Mouse (Mus musculus) MEL (cell line): Measurements from ENCODE around the gene Tcf12. TPM values are rescaled to one million over a fixed set of nuclear protein-coding genes. Genes with fewer than 3 reads are reported as not detected.

ENCODE experiments used
- DNase-seq: peaks from one replicate; pipeline ENCODE4 v3.0.0; 2011; ENCODE audit warnings: low read depth, low spot score
- H3K27ac ChIP-seq: 2 replicates; pipeline ENCODE4 v1.5.1; 2012; ENCODE audit warnings: low read depth, mild to moderate bottlenecking, control low read depth, low read length, moderate library complexity; ENCODE audit not compliant: control insufficient read depth
- H3K27me3 ChIP-seq, 2 experiments: fragments of 150-350 bp in 1 of 2; sonication (generic) in 1 of 2; 2 replicates each; pipeline ENCODE4 v1.6.1; 2012; ENCODE audit warnings: low read length in 2 of 2, mild to moderate bottlenecking in 2 of 2, improper control_type of control experiment in 1 of 2, moderate library complexity in 1 of 2; ENCODE audit not compliant: insufficient read depth in 2 of 2, control insufficient read depth in 1 of 2
- H3K36me3 ChIP-seq, 2 experiments: 2 replicates each; pipeline ENCODE4 v1.6.1; 2012 to 2014; ENCODE audit warnings: low read length in 2 of 2, improper control_type of control experiment in 1 of 2, inconsistent platforms in 1 of 2, mild to moderate bottlenecking in 1 of 2; ENCODE audit not compliant: insufficient read depth in 2 of 2, control insufficient read depth in 1 of 2
- H3K4me1 ChIP-seq, 2 experiments: fragments of 150-350 bp in 1 of 2; sonication (generic) in 1 of 2; 2 replicates each; pipeline ENCODE4 v1.6.1; 2012; ENCODE audit warnings: low read length in 2 of 2, improper control_type of control experiment in 1 of 2, mild to moderate bottlenecking in 1 of 2; ENCODE audit not compliant: insufficient read depth in 2 of 2, control insufficient read depth in 1 of 2
- H3K4me3 ChIP-seq, 2 experiments: fragments of 150-350 bp in 1 of 2; sonication (generic) in 1 of 2; 2 replicates each; pipeline ENCODE4 v1.5.1; 2012; ENCODE audit warnings: low read depth in 2 of 2, low read length in 2 of 2, mild to moderate bottlenecking in 2 of 2, moderate library complexity in 2 of 2, control low read depth in 1 of 2, improper control_type of control experiment in 1 of 2; ENCODE audit not compliant: control insufficient read depth in 1 of 2, insufficient read depth in 1 of 2
- H3K79me2 ChIP-seq: 2 replicates; pipeline ENCODE4 v1.6.1; 2012; ENCODE audit warnings: mild to moderate bottlenecking, low read length, moderate library complexity; ENCODE audit not compliant: control insufficient read depth, poor library complexity, insufficient read depth
- H3K9ac ChIP-seq: 2 replicates; pipeline ENCODE4 v1.6.1; 2012; ENCODE audit warnings: low read depth, mild to moderate bottlenecking, control low read depth, low read length, moderate library complexity; ENCODE audit not compliant: control insufficient read depth, poor library complexity, severe bottlenecking
- H3K9me3 ChIP-seq: fragments of 150-350 bp; sonication (generic); replicated peaks from 2 replicates; pipeline ENCODE4 v1.6.1; 2012; ENCODE audit warnings: mild to moderate bottlenecking, low read length, improper control_type of control experiment, moderate library complexity; ENCODE audit not compliant: insufficient read depth
- BHLHE40 ChIP-seq: IDR thresholded peaks from 2 replicates; pipeline ENCODE4 v1.6.1; 2012; ENCODE audit warnings: low read depth, mild to moderate bottlenecking, inconsistent platforms, low read length, improper control_type of control experiment, borderline replicate concordance
- CHD1 ChIP-seq: IDR thresholded peaks from 2 replicates; pipeline ENCODE4 v1.6.1; 2012; ENCODE audit warnings: low read depth, mild to moderate bottlenecking, inconsistent platforms, low read length, improper control_type of control experiment
- CHD2 ChIP-seq: IDR thresholded peaks from 2 replicates; pipeline ENCODE4 v1.6.1; 2011; ENCODE audit warnings: low read length, improper control_type of control experiment
- CTCF ChIP-seq, 3 experiments: IDR thresholded peaks in 2 of 3; conservative IDR thresholded peaks in 1 of 3; 2 replicates each; pipeline ENCODE4 v1.5.1; 2011 to 2012; ENCODE audit warnings: low read length in 3 of 3, low read depth in 2 of 3, mild to moderate bottlenecking in 2 of 3, improper control_type of control experiment in 1 of 3, inconsistent platforms in 1 of 3, mixed read lengths in 1 of 3, moderate library complexity in 1 of 3; ENCODE audit not compliant: control insufficient read depth in 1 of 3, insufficient read depth in 1 of 3, poor library complexity in 1 of 3, severe bottlenecking in 1 of 3
- E2F4 ChIP-seq: IDR thresholded peaks from 2 replicates; pipeline ENCODE4 v1.6.1; 2011; ENCODE audit warnings: low read depth, low read length, improper control_type of control experiment, borderline replicate concordance
- ELF1 ChIP-seq: IDR thresholded peaks from 2 replicates; pipeline ENCODE4 v1.6.1; 2014; ENCODE audit warnings: low read depth, mild to moderate bottlenecking, inconsistent platforms, low read length, improper control_type of control experiment, moderate library complexity
- EP300 ChIP-seq, 2 experiments: IDR thresholded peaks; 2 replicates each; pipeline ENCODE4 v1.6.1; 2011; ENCODE audit warnings: improper control_type of control experiment in 2 of 2, low read length in 2 of 2, low read depth in 1 of 2, mild to moderate bottlenecking in 1 of 2
- ETS1 ChIP-seq: IDR thresholded peaks from 2 replicates; pipeline ENCODE4 v1.6.1; 2012; ENCODE audit warnings: low read depth, mild to moderate bottlenecking, inconsistent platforms, low read length, improper control_type of control experiment, moderate library complexity
- GABPA ChIP-seq: IDR thresholded peaks from 2 replicates; pipeline ENCODE4 v1.6.1; 2012; ENCODE audit warnings: low read depth, mild to moderate bottlenecking, inconsistent platforms, low read length, improper control_type of control experiment, moderate library complexity
- GATA1 ChIP-seq: IDR thresholded peaks from 2 replicates; pipeline ENCODE4 v1.6.1; 2011; ENCODE audit warnings: low read depth, low read length, improper control_type of control experiment
- HCFC1 ChIP-seq: IDR thresholded peaks from 2 replicates; pipeline ENCODE4 v1.6.1; 2012; ENCODE audit warnings: low read depth, mild to moderate bottlenecking, inconsistent platforms, low read length, improper control_type of control experiment, moderate library complexity
- JUND ChIP-seq: IDR thresholded peaks from 2 replicates; pipeline ENCODE4 v1.6.1; 2011; ENCODE audit warnings: low read depth, mild to moderate bottlenecking, improper control_type of control experiment, low read length
- KAT2A ChIP-seq: conservative IDR thresholded peaks from 2 replicates; pipeline ENCODE4 v1.6.1; 2012; ENCODE audit warnings: low read depth, low read length, improper control_type of control experiment, inconsistent platforms
- MAFK ChIP-seq: IDR thresholded peaks from 2 replicates; pipeline ENCODE4 v1.6.1; 2011; ENCODE audit warnings: low read depth, mild to moderate bottlenecking, low read length, improper control_type of control experiment, borderline replicate concordance
- MAX ChIP-seq: IDR thresholded peaks from 2 replicates; pipeline ENCODE4 v1.6.1; 2011; ENCODE audit warnings: low read length, improper control_type of control experiment
- MAZ ChIP-seq: IDR thresholded peaks from 2 replicates; pipeline ENCODE4 v1.6.1; 2012; ENCODE audit warnings: low read depth, mild to moderate bottlenecking, inconsistent platforms, low read length, improper control_type of control experiment
- MEF2A ChIP-seq: IDR thresholded peaks from 2 replicates; pipeline ENCODE4 v1.6.1; 2014; ENCODE audit warnings: low read depth, mild to moderate bottlenecking, inconsistent platforms, low read length, improper control_type of control experiment; ENCODE audit not compliant: poor library complexity, insufficient replicate concordance, severe bottlenecking; ENCODE audit errors: extremely low read depth
- MXI1 ChIP-seq: IDR thresholded peaks from 2 replicates; pipeline ENCODE4 v1.6.1; 2011; ENCODE audit warnings: mild to moderate bottlenecking, low read depth, low read length, improper control_type of control experiment
- MYB ChIP-seq: IDR thresholded peaks from 2 replicates; pipeline ENCODE4 v1.6.1; 2011; ENCODE audit warnings: mild to moderate bottlenecking, low read depth, low read length, improper control_type of control experiment
- MYC ChIP-seq: IDR thresholded peaks from 2 replicates; pipeline ENCODE4 v1.6.1; 2011; ENCODE audit warnings: low read depth, mild to moderate bottlenecking, low read length, improper control_type of control experiment, moderate library complexity
- NELFE ChIP-seq: IDR thresholded peaks from 2 replicates; pipeline ENCODE4 v1.6.1; 2011; ENCODE audit warnings: low read depth, low read length, improper control_type of control experiment
- NRF1 ChIP-seq: IDR thresholded peaks from 2 replicates; pipeline ENCODE4 v1.6.1; 2014; ENCODE audit warnings: low read depth, mild to moderate bottlenecking, inconsistent platforms, low read length, improper control_type of control experiment, moderate library complexity; ENCODE audit not compliant: poor library complexity, insufficient read depth, severe bottlenecking
- POLR2A ChIP-seq, 2 experiments: IDR thresholded peaks; 2 replicates each; pipeline ENCODE4 v1.6.1; 2011 to 2012; ENCODE audit warnings: low read length in 2 of 2, mild to moderate bottlenecking in 2 of 2, control low read depth in 1 of 2, improper control_type of control experiment in 1 of 2, low read depth in 1 of 2, moderate library complexity in 1 of 2; ENCODE audit not compliant: control insufficient read depth in 1 of 2, insufficient read depth in 1 of 2, poor library complexity in 1 of 2
- POLR2AphosphoS2 ChIP-seq: IDR thresholded peaks from 2 replicates; pipeline ENCODE4 v1.6.1; 2011; ENCODE audit warnings: low read length, improper control_type of control experiment
- POLR2AphosphoS5 ChIP-seq: IDR thresholded peaks from 2 replicates; pipeline ENCODE4 v1.6.1; 2012; ENCODE audit warnings: low read depth, borderline replicate concordance, mild to moderate bottlenecking, inconsistent platforms, low read length, moderate library complexity, mixed read lengths
- RAD21 ChIP-seq: IDR thresholded peaks from 2 replicates; pipeline ENCODE4 v1.6.1; 2011; ENCODE audit warnings: mild to moderate bottlenecking, low read depth, low read length, improper control_type of control experiment
- RCOR1 ChIP-seq: IDR thresholded peaks from 2 replicates; pipeline ENCODE4 v1.6.1; 2012; ENCODE audit warnings: low read depth, mild to moderate bottlenecking, inconsistent platforms, low read length, improper control_type of control experiment
- SIN3A ChIP-seq: IDR thresholded peaks from 2 replicates; pipeline ENCODE4 v1.6.1; 2012; ENCODE audit warnings: low read length, improper control_type of control experiment, inconsistent platforms
- SMC3 ChIP-seq: IDR thresholded peaks from 2 replicates; pipeline ENCODE4 v1.6.1; 2011; ENCODE audit warnings: low read depth, low read length, improper control_type of control experiment
- TAL1 ChIP-seq: IDR thresholded peaks from 2 replicates; pipeline ENCODE4 v1.6.1; 2012; ENCODE audit warnings: mild to moderate bottlenecking, inconsistent platforms, low read length, moderate library complexity, mixed read lengths
- TBP ChIP-seq: IDR thresholded peaks from 2 replicates; pipeline ENCODE4 v1.8.0; 2011; ENCODE audit warnings: low read depth, low read length, improper control_type of control experiment
- TCF12 ChIP-seq: IDR thresholded peaks from 2 replicates; pipeline ENCODE4 v1.6.1; 2014; ENCODE audit warnings: low read depth, mild to moderate bottlenecking, inconsistent platforms, low read length, improper control_type of control experiment, moderate library complexity
- USF1 ChIP-seq: IDR thresholded peaks from 2 replicates; pipeline ENCODE4 v1.6.1; 2014; ENCODE audit warnings: low read depth, mild to moderate bottlenecking, inconsistent platforms, low read length, improper control_type of control experiment, moderate library complexity
- USF2 ChIP-seq, 2 experiments: IDR thresholded peaks; 2 replicates each; pipeline ENCODE4 v1.6.1; 2011 to 2012; ENCODE audit warnings: improper control_type of control experiment in 2 of 2, low read length in 2 of 2, borderline replicate concordance in 1 of 2, inconsistent platforms in 1 of 2, low read depth in 1 of 2, mild to moderate bottlenecking in 1 of 2; ENCODE audit not compliant: insufficient read depth in 1 of 2
- ZC3H11A ChIP-seq: IDR thresholded peaks from 2 replicates; pipeline ENCODE4 v1.6.1; 2012; ENCODE audit warnings: low read depth, mild to moderate bottlenecking, inconsistent platforms, low read length, improper control_type of control experiment
- ZKSCAN1 ChIP-seq: IDR thresholded peaks from 2 replicates; pipeline ENCODE4 v1.6.1; 2012; ENCODE audit warnings: low read depth, mild to moderate bottlenecking, inconsistent platforms, low read length, improper control_type of control experiment, moderate library complexity
- ZMIZ1 ChIP-seq: IDR thresholded peaks from 2 replicates; pipeline ENCODE4 v1.6.1; 2012; ENCODE audit warnings: low read depth, mild to moderate bottlenecking, inconsistent platforms, low read length, improper control_type of control experiment, moderate library complexity
- ZNF384 ChIP-seq: IDR thresholded peaks from 2 replicates; pipeline ENCODE4 v1.6.1; 2012; ENCODE audit warnings: low read depth, mild to moderate bottlenecking, inconsistent platforms, low read length, improper control_type of control experiment
- polyA plus RNA-seq, 2 experiments: library from polyadenylated mRNA; stranded (reverse) in 1 of 2; unstranded in 1 of 2; fragments of >175 nt in 1 of 2; fragments of >200 nt in 1 of 2; gene quantifications; 2 replicates each; pipeline versions ENCODE4 v1.2.1 to v1.2.4; 2012; ENCODE audit warnings: low replicate concordance in 2 of 2, low read depth in 1 of 2; ENCODE audit not compliant: insufficient read length in 2 of 2, insufficient read depth in 1 of 2, missing spikeins in 1 of 2
- total RNA-seq: library from RNA; depleted of rRNA; stranded (reverse); fragments of 300-350 nt; gene quantifications from 2 replicates; pipeline ENCODE4 v1.2.3, GENCODE M21; 2012

Gene Tcf12
- total and polyA plus RNA-seq, 3 experiments: 29.3 to 70.5 (median 39.6) TPM

GRCm38 (mm10) chr9:72036257-72036656 is 75.4 kb downstream of the Tcf12 start:
- peak overlapping the region; percentile 94; the same call in 1 of the 2 replicates for H3K27ac ChIP-seq
- peaks cover 18 to 47% of the 10 kb centered on the region in 2 experiments for H3K4me1 ChIP-seq
- TF ChIP-seq NRF1 (no peak), BHLHE40 (0 out of 2 replicates have a peak, but pooled peaks have one; percentile 33), TCF12 (0 out of 2 replicates have a peak, but pooled peaks have one; percentile 29), SIN3A (no peak; the same call in 1 of the 2 replicates), ETS1 (0 out of 2 replicates have a peak, but pooled peaks have one; percentile 36), MYC (peak; percentile 98), POLR2AphosphoS5 (no peak), E2F4 (no peak), SMC3 (no peak), ZNF384 (no peak), MAX (peak; percentile 92), POLR2AphosphoS2 (no peak), POLR2A (IDR thresholded peaks at IDR 0.05; ENCODE audit: control insufficient read depth in 1 of 2, insufficient read depth in 1 of 2, low read depth in 1 of 2, low read length in 2 of 2, poor library complexity in 1 of 2) (no peak), TBP (no peak), RAD21 (no peak), JUND (no peak), USF1 (peak; percentile 80), CTCF (IDR thresholded peaks at IDR 0.05 in 2 of 3, conservative IDR thresholded peaks at IDR 0.05 in 1 of 3; ENCODE audit: control insufficient read depth in 1 of 3, insufficient read depth in 1 of 3, low read depth in 2 of 3, low read length in 3 of 3, poor library complexity in 1 of 3, severe bottlenecking in 1 of 3) (no peak), RCOR1 (no peak), NELFE (no peak), ZC3H11A (no peak), GATA1 (no peak), TAL1 (no peak), MYB (no peak), USF2 (IDR thresholded peaks at IDR 0.05; ENCODE audit: borderline replicate concordance in 1 of 2, insufficient read depth in 1 of 2, low read depth in 1 of 2, low read length in 2 of 2) (peak in 1 of 2 experiments; percentile 42; a peak in 1 of 4 replicates), GABPA (no peak), MEF2A (no peak), EP300 (IDR thresholded peaks at IDR 0.05; ENCODE audit: low read depth in 1 of 2, low read length in 2 of 2) (peak; percentile 5 to 29; a peak in 1 of 4 replicates), CHD1 (0 out of 2 replicates have a peak, but pooled peaks have one; percentile 40), HCFC1 (no peak; the same call in 1 of the 2 replicates), MAZ (no peak), ZKSCAN1 (no peak), KAT2A (no peak), CHD2 (no peak), MAFK (no peak), ZMIZ1 (no peak), ELF1 (no peak), MXI1 (peak; percentile 97)

More at GRCm38 (mm10) chr9:72036257-72036656, 75.4 kb downstream of the Tcf12 start:
- DNase-seq: peak; percentile 48
- H3K79me2 ChIP-seq: peaks cover 15% of the 10 kb centered on the region
- peak overlapping the region; percentile 63; the same call in 1 of the 2 replicates for H3K9ac ChIP-seq
- peak overlapping the region in 1 of 2 experiments; percentile 49; a peak in 2 of 4 replicates for H3K4me3 ChIP-seq
- H3K9me3 ChIP-seq: no peaks in the 10 kb centered on the region
- H3K36me3 ChIP-seq: peaks cover 0 to 62% of the 10 kb centered on the region in 2 experiments; a peak in 2 of 4 replicates
- H3K27me3 ChIP-seq: no peaks in the 10 kb centered on the region
